Mouse (Mus musculus) layer of hippocampus, adult 9-11 months (tissue): Measurements from ENCODE around the gene Wnt1.
"Not testable (repeated sequence)": the region's sequence is repeated elsewhere in the genome, so short reads cannot be mapped to it uniquely, and the experiment has no call there.

Source experiments
- DNase-seq: peaks from one replicate; pipeline ENCODE4 v3.0.0; 2022

Wnt1 gene

DNA sequence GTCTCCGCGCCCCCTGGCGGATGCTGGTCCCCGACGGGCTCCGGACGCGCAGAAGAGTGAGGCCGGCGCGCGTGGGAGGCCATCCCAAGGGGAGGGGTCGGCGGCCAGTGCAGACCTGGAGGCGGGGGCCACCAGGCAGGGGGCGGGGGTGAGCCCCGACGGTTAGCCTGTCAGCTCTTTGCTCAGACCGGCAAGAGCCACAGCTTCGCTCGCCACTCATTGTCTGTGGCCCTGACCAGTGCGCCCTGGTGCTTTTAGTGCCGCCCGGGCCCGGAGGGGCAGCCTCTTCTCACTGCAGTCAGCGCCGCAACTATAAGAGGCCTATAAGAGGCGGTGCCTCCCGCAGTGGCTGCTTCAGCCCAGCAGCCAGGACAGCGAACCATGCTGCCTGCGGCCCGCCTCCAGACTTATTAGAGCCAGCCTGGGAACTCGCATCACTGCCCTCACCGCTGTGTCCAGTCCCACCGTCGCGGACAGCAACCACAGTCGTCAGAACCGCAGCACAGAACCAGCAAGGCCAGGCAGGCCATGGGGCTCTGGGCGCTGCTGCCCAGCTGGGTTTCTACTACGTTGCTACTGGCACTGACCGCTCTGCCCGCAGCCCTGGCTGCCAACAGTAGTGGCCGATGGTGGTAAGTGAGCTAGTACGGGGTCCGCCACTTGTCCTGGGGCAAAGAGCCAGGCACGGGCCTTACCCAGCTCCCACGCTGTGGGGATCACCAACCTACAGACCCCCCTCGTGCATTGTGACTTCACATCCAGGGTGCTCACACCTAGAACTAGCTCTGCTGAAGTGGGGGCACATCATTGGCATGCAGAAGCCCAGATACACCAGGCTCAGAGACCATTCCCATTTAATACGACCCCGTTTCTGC lies at the start of gene Wnt1:
Gene Wnt1 (plus strand): TSS at position 197 of the 875 bp plus-strand sequence.
- no peak for DNase-seq

GRCm38 (mm10) chr15:98740219-98740618 lies 49.4 kb upstream of the Wnt1 start:
- no peak for DNase-seq

- no peak for DNase-seq
Observed at GRCm38 (mm10) chr15:98742766-98743428, 46.8 kb upstream of the Wnt1 start.

DNA sequence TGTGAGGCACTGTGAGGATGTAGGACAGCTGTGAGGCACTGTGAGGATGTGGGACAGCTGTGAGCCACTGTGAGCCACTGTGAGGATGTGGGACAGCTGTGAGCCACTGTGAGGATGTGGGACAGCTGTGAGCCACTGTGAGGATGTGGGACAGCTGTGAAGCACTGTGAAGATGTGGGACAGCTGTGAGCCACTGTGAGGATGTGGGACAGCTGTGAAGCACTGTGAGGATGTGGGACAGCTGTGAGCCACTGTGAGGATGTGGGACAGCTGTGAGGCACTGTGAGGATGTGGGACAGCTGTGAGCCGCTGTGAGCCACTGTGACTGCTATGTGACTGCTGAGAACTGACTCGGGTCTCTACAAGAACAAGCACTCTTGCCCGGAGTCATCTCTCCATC lies 45.8 kb upstream of the Wnt1 start:
- not testable (repeated sequence) for DNase-seq

DNA sequence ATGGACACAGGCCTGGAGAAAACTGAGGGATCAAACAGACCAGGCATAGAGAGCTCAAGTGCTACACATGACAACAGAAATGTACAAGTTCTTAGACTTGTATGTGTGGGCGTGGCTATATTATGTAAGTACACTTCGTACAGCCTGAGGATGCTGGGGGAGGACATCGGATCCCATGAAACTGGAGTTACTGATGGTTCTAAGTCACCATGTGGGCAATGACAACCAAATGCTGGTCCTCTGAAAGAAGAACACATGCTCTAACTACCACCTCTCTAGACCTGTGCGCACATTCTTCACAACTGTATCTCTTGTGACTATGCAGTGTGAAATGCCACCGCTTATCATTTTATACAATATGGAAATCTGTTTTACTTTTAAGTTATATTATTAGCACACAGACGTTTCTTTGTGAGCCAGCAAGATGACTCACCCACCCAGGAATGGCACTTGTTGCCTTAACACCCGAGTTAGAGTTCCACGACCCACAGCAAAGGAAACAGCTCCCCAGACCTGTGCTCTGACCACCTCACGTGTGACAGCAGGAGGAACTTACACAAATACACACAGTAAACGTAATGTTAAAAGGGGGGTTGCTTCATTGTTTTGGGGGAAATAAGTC lies 43.2 kb upstream of the Wnt1 start:
- no peak for DNase-seq

DNA sequence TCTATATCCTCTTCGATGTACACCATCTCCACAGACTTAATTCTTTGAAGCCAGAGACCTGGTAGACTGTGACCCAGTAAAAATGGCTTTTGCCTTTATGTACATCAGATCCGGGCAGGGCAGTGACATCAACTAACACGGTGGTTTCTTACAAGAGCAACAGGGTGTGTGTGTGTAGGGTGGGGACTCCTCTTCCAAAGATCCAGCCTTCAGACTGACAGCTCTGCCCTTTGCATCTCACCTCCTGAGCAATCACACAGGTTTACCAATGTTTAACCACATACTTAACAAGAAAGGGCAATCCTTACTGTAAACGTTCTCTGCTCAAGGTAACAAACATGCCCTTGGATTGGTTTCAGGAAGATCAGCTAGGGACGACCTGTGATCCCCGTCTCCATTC lies 42.4 kb upstream of the Wnt1 start:
- DNase-seq, result no peak

DNA sequence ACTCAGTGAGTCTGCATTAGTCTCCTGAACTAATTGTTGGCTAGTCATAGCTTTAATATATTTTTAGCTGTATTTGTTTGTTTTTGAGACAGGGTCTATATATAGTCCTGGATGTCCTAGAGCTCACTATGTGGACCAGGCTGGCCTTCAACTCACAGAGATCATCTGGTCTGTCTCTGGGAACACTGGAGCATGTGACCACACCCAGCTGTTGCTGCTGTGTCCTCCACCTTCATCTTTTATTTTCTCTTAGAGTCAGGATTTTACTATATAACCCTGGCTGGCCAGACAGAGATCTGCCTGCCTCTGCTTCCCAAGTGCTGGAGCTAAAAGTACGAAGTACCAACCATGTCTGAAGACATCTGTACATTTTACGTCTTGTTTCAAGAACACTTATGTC lies 40.6 kb upstream of the Wnt1 start:
- no peak for DNase-seq

GRCm38 (mm10) chr15:98753021-98753423 lies 36.6 kb upstream of the Wnt1 start:
- DNase-seq, result no peak

DNA sequence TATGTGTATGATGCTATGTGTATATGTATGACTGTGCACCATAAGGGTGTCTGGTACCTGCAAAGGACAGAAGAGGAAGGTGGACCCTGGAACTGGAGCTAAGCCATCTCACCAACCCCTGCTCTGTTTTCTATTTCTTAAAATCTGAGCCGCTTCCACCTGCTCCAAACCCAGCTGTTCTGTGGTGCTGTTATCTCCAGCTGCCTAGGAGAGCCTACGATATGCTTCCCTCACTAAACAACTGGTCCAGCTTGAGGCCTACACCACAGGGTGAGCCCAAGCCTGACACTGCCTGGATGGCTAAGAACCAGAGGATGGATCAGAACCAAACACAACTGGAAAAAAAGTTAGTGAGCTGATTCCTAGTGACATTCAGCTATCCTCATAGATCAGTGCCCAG lies 35.5 kb upstream of the Wnt1 start:
- no peak for DNase-seq

DNA sequence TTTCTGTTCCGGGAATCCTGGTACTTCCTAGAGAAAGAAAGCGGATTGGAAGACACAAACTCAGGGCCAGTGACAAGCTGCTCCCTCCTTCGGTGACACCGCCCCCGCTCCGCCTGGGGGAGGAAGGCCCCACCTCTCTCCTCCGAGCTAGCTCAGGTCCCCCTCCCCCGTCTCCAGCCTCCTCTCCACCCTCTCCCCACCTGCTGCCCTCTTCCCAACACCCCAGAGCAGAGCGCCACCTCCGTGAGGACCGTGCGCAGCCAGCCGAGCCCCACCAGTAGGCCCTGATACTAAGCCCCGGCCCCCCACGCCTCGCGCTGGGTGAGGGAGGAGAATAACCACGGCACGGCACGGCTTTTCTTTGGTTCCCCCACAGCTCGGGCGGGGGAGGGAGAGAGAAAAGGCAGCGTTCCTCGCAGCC lies 27.4 kb upstream of the Wnt1 start:
- peak; percentile 88 for DNase-seq

GRCm38 (mm10) chr15:98762670-98763529 lies 26.8 kb upstream of the Wnt1 start, which contains the start of gene Arf3:
TSS of gene Arf3 (minus strand) at chr15:98763214.
- DNase-seq, result peak; percentile 95

GRCm38 (mm10) chr15:98765929-98766328 lies 23.7 kb upstream of the Wnt1 start:
- DNase-seq, result no peak

GRCm38 (mm10) chr15:98768259-98768658 lies 21.4 kb upstream of the Wnt1 start:
- no peak for DNase-seq

DNA sequence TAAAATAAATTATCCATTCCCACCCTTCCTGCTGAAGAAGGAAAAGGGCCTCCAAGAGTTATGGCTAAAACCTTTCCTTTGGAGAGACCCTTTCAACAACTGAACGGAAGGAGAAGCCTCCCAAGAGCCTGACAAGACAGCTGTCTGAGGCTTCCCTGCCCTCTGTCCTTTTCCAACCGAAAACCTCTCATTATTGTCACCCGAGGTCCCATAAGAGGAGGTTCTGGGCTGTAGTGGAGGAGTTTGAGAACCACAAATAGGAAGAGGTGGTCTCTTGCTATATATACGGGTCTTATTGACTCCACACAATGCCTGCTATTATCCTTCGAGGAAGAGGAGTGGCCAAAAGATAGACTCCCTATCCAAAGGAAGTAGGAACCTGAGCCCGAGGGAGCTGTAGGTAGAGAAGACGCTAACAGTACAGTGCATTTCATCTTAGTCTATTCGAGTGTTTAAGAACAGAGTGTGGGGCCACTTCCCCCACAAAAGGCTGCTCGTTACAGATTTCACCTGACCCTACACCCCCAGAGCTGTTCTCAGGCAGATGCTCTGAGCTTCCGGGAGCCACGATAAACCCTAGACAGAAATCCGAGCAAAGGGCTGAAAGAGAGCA lies 17.7 kb upstream of the Wnt1 start:
- DNase-seq, result no peak

DNA sequence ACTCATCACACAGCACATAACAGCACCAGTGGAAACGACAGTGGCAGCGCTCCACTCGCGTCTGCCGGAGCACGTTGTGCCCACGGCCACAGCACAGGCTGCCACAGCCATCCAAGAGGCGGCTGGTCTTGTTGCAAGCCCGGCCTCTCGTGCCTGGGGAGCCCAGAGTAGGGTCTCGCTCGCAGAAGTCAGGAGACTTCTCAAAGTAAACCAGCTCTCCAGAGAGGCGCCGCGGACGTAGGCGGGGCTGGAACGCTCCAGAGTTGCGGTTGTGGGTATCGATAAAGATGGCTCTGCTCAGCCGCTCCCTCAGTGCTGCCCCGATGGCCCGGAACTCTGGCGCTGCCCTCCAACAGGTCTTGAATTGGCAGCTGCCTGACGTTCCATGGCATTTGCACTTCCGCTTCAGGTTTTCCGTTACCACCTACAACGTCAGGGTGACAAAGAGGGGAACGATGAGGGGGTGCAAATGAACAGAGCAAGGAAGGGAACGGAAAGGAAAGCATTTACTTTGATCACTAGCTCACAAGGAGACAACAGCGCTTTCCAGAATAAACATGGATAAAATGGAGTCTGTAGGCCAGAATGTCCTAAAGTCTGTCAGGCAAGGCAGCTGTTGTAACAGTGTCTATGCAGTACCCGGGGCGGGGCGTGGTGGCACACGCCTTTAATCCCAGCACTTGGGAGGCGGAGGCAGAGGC lies 17.0 kb upstream of the Wnt1 start:
- DNase-seq, result no peak

DNA sequence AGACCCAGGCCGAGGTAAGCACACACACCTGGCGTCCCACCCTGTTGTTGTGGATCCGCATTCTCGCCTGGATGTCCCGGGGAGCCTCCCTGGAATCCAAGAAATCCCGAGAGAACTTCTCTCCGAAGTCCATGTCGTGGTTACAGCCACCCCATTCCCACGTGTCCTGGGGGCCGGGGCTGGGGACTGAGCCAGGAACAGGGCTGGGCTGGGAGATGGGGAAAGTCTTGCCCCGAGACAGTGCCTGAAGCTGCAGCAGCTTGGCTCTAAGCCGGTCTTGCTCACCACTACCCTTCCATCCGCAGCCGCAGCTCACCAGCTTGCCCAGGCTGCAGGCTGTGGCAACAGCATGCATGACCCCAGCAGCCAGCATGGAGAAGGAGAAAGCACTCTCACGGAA lies 15.6 kb upstream of the Wnt1 start:
- no peak for DNase-seq

GRCm38 (mm10) chr15:98775533-98775932 lies 14.1 kb upstream of the Wnt1 start:
- no peak for DNase-seq

GRCm38 (mm10) chr15:98776280-98777004 lies 13.2 kb upstream of the Wnt1 start:
- DNase-seq, result no peak

GRCm38 (mm10) chr15:98777005-98777616 lies 12.5 kb upstream of the Wnt1 start:
- no peak for DNase-seq

DNA sequence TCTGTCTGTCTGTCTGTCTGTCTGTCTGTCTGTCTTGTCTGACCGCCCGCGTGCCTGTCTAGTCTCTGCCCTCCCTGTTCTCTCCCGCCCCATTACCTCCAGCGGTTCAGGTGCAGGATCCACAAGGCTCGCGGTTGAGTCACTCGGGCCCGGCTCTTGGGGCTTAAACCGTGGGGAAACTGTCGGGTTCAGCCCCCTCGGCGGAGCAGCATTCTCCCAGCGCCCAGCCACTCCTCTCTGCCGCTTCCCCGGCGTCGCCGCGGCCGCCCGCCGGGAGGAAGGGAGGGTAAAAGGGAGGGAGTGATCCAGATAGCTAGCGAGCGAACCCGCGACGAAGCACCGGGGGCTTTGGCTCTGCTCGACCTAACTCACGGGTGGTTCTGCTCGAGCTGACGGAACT lies 11.9 kb upstream of the Wnt1 start, which contains the start of gene Wnt10b:
Gene Wnt10b (minus strand): TSS at position 389 of the 400 bp plus-strand sequence.
- DNase-seq, result no peak
